Mouse (Mus musculus): ENCODE measurements around the gene Tpt1. TPM values are rescaled to one million over a fixed set of nuclear protein-coding genes. Genes with fewer than 3 reads are reported as not detected.
"Not testable (repeated sequence)": the region's sequence is repeated elsewhere in the genome, so short reads cannot be mapped to it uniquely, and the experiment has no call there.

The Tpt1 gene
- polyA plus RNA-seq, 1 experiment from 2014 or later: 926 TPM

- H3K4me3 ChIP-seq: no peak overlapping the region
- no peak for ATAC-seq (replicated peaks; ENCODE audit: insufficient number of reproducible peaks, insufficient read depth, low FRiP score, low read depth)
- WGBS: 80% methylated on average over 6 of the region's 6 CpGs
- no peak overlapping the region for H3K9ac ChIP-seq
- H3K4me2 ChIP-seq: no peak overlapping the region
- H3K4me1 ChIP-seq (replicated peaks): peaks cover 15% of the 10 kb centered on the region
- no peaks in the 10 kb centered on the region for H3K27me3 ChIP-seq
- no peaks in the 10 kb centered on the region for H3K9me3 ChIP-seq (replicated peaks)
- peak overlapping the region; percentile 86 for H3K27ac ChIP-seq
- no peaks in the 10 kb centered on the region for H3K36me3 ChIP-seq
Observed at GRCm38 (mm10) chr14:75862701-75863100, 17.8 kb downstream of the Tpt1 start.

- Histone ChIP-seq H3K9me3 (replicated peaks) (no peaks in the 10 kb centered on the region), H3K27ac (peak overlapping the region; percentile 86), H3K4me3 (no peak overlapping the region), H3K4me2 (peak overlapping the region; percentile 21; the same call in 1 of the 2 replicates), H3K9ac (no peak overlapping the region), H3K27me3 (no peaks in the 10 kb centered on the region), H3K4me1 (replicated peaks) (peaks cover 15% of the 10 kb centered on the region), H3K36me3 (no peaks in the 10 kb centered on the region)
- ATAC-seq (replicated peaks; ENCODE audit: insufficient number of reproducible peaks, insufficient read depth, low FRiP score, low read depth): peak; percentile 95
- 19% methylated on average over 7 of the region's 7 CpGs for WGBS
Observed at GRCm38 (mm10) chr14:75863549-75864409, 18.9 kb downstream of the Tpt1 start.

GRCm38 (mm10) chr14:75866706-75867333, 21.9 kb downstream of the Tpt1 start:
- WGBS: 73% methylated on average over 9 of the region's 9 CpGs
- no peak overlapping the region for H3K9ac ChIP-seq
- H3K27ac ChIP-seq: no peak overlapping the region

DNA sequence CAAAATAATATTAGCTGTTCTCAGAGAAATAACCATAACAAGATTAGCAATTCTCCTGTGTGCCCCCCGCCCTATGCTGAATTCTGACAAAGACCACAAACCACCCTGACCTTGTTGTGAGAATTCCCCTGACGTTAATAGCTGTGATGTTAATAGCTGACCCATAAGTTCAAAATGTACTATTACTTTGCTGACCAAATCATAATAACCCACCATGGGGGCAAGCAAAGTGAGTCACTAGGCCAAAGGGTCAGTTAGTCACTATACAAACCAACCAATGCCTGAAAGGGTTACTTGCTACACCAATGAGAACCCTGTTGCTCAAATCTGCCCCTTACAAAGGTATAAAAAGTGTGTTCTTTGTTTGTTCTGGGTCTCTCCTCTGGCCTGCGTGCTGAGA, 23.1 kb downstream of the Tpt1 start:
- H3K36me3 ChIP-seq; H3K4me2 ChIP-seq; H3K9me3 ChIP-seq (replicated peaks); H3K4me3 ChIP-seq; H3K9ac ChIP-seq; H3K27me3 ChIP-seq; ATAC-seq (replicated peaks; ENCODE audit: insufficient number of reproducible peaks, insufficient read depth, low FRiP score, low read depth); H3K27ac ChIP-seq: not testable (repeated sequence)
- 80% methylated on average over 3 of the region's 3 CpGs for WGBS
- peaks cover 18% of the 10 kb centered on the region for H3K4me1 ChIP-seq (replicated peaks)

More at GRCm38 (mm10) chr14:75866706-75867333, 21.9 kb downstream of the Tpt1 start:
- Histone ChIP-seq H3K9me3 (replicated peaks) (no peaks in the 10 kb centered on the region), H3K4me3 (no peak overlapping the region), H3K4me1 (replicated peaks) (peaks cover 20% of the 10 kb centered on the region), H3K4me2 (no peak overlapping the region), H3K36me3 (no peaks in the 10 kb centered on the region), H3K27me3 (no peaks in the 10 kb centered on the region)
- no peak for ATAC-seq (replicated peaks; ENCODE audit: insufficient number of reproducible peaks, insufficient read depth, low FRiP score, low read depth)

DNA sequence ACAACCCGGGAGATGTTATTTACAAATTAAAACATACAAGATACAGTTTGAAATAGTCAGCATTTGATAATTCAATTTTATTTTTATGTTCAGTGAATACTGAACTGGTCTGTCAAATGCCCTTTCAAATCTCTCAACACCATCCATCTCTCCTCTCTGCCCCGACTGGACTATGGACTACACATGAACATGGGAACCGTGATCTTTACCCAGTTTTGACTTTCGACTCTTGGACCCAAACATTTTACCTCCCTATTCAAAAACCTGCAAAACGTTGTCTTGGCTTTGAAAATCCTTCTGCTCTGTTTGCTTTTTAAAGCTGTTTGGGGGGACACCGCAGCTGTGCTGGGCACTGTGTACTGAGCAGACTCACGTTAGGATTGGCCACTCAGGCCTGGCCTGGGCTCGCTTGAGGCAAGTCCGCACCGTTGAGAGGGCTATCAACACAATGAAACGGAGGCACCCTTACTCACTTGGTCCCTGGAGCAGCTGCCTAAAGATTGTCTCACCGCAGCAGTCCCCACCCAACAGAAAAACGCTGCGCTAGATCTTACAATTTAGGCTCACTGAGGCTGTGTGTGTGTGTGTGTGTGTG, 25.0 kb downstream of the Tpt1 start:
- 71% methylated on average over 14 of the region's 14 CpGs for WGBS

GRCm38 (mm10) chr14:75870631-75871030, 25.7 kb downstream of the Tpt1 start:
- 30% methylated on average over 6 of the region's 10 CpGs for WGBS
- no peak for ATAC-seq (replicated peaks; ENCODE audit: insufficient number of reproducible peaks, insufficient read depth, low FRiP score, low read depth)
- Histone ChIP-seq H3K4me1 (replicated peaks) (peaks cover 4% of the 10 kb centered on the region), H3K27ac (no peak overlapping the region), H3K4me2 (peak overlapping the region; percentile 51), H3K9me3 (replicated peaks) (no peaks in the 10 kb centered on the region), H3K9ac (no peak overlapping the region), H3K27me3 (no peaks in the 10 kb centered on the region), H3K36me3 (no peaks in the 10 kb centered on the region), H3K4me3 (peak overlapping the region; percentile 22; the same call in 1 of the 2 replicates)

More for the DNA sequence above, 25.0 kb downstream of the Tpt1 start:
- ATAC-seq (replicated peaks; ENCODE audit: insufficient number of reproducible peaks, insufficient read depth, low FRiP score, low read depth): no peak
- Histone ChIP-seq H3K4me3 (no peak overlapping the region), H3K9me3 (replicated peaks) (no peaks in the 10 kb centered on the region), H3K27me3 (no peaks in the 10 kb centered on the region), H3K36me3 (no peaks in the 10 kb centered on the region), H3K27ac (no peak overlapping the region), H3K4me1 (replicated peaks) (peaks cover 4% of the 10 kb centered on the region), H3K4me2 (no peak overlapping the region), H3K9ac (no peak overlapping the region)

- Histone ChIP-seq H3K4me3 (0 out of 2 replicates have a peak overlapping the region, but pooled peaks have one; percentile 7), H3K27ac (no peak overlapping the region), H3K36me3 (no peaks in the 10 kb centered on the region), H3K9ac (no peak overlapping the region), H3K4me2 (0 out of 2 replicates have a peak overlapping the region, but pooled peaks have one; percentile 15), H3K9me3 (replicated peaks) (no peaks in the 10 kb centered on the region), H3K4me1 (replicated peaks) (peaks cover 5% of the 10 kb centered on the region), H3K27me3 (no peaks in the 10 kb centered on the region)
- ATAC-seq (replicated peaks; ENCODE audit: insufficient number of reproducible peaks, insufficient read depth, low FRiP score, low read depth): no peak
- 11% methylated on average over 4 of the region's 5 CpGs for WGBS
Observed at GRCm38 (mm10) chr14:75871111-75871510, 26.2 kb downstream of the Tpt1 start.

GRCm38 (mm10) chr14:75871750-75872149, 26.9 kb downstream of the Tpt1 start:
- ATAC-seq (replicated peaks; ENCODE audit: insufficient number of reproducible peaks, insufficient read depth, low FRiP score, low read depth): no peak
- no peak overlapping the region for H3K27ac ChIP-seq
- H3K9ac ChIP-seq: no peak overlapping the region
- no peaks in the 10 kb centered on the region for H3K36me3 ChIP-seq
- no peak overlapping the region for H3K4me3 ChIP-seq
- no peaks in the 10 kb centered on the region for H3K27me3 ChIP-seq
- no peaks in the 10 kb centered on the region for H3K9me3 ChIP-seq (replicated peaks)
- no peak overlapping the region for H3K4me2 ChIP-seq
- H3K4me1 ChIP-seq (replicated peaks): peaks cover 10% of the 10 kb centered on the region
- 85% methylated on average over 4 of the region's 4 CpGs for WGBS

DNA sequence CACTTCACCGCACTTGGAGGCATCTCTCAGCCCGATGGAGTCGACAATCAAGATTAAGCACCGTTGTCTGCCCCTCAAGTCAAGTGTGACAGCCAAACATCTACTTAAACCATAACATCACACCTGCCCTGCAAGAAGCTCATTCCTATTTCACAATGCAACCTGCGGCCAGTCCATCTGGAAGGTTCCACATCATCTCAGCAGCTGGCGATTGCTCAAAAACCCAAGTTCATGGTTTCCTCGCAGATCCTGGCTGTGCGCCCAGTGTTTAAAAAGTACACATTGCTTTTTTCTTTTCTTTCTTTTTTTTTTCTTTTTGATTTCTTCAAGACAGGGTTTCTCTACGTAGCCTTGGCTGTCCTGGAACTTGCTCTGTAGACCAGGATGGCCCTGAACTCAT, 28.7 kb downstream of the Tpt1 start:
- H3K9ac ChIP-seq: no peak overlapping the region
- H3K4me3 ChIP-seq: no peak overlapping the region
- no peak overlapping the region for H3K27ac ChIP-seq
- no peaks in the 10 kb centered on the region for H3K36me3 ChIP-seq
- WGBS: 67% methylated on average over 9 of the region's 9 CpGs
- H3K4me1 ChIP-seq (replicated peaks): peaks cover 10% of the 10 kb centered on the region
- H3K27me3 ChIP-seq: no peaks in the 10 kb centered on the region
- H3K4me2 ChIP-seq: no peak overlapping the region
- ATAC-seq (replicated peaks; ENCODE audit: insufficient number of reproducible peaks, insufficient read depth, low FRiP score, low read depth): no peak
- H3K9me3 ChIP-seq (replicated peaks): no peaks in the 10 kb centered on the region

DNA sequence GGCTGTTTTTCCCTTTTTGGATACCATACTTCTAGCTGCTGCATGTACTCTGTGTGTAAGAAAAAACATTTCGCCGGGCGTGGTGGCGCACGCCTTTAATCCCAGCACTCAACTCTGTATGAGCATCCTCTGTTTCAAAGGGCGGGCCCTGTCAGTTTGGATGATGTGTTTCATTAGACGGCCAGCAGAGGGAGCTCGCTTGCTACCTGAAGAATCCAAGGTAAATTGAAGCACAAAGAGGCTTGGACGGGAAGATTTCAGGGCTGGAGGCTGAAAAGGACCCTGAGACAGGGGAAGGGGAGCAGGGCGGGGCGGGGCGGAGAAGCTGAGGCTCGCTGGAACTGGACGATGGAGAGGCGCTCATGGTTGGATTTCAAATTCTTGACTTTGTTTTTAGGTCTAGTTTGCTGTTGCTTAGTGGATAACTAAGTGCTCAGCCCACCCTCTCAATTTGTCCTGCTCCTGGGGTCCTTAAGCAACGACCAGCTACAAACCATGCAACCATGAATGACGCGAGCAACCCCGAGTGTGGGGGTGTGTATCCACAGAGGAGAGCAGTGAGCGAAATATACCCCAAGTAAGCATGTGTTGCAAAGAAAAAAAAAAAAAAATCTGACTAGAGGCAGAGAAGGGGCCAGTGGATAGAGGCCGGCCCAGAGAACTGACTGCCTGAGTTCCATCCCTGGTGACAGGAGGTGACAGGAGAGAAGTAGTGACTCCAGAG, 31.6 kb downstream of the Tpt1 start:
- Histone ChIP-seq H3K4me2 (peak overlapping the region; percentile 47), H3K4me3 (no peak overlapping the region), H3K27me3 (no peaks in the 10 kb centered on the region), H3K27ac (no peak overlapping the region), H3K4me1 (replicated peaks) (peaks cover 6% of the 10 kb centered on the region; the same call in 1 of the 2 replicates), H3K9ac (no peak overlapping the region), H3K9me3 (replicated peaks) (no peaks in the 10 kb centered on the region), H3K36me3 (no peaks in the 10 kb centered on the region)
- 13% methylated on average over 21 of the region's 21 CpGs for WGBS
- ATAC-seq (replicated peaks; ENCODE audit: insufficient number of reproducible peaks, insufficient read depth, low FRiP score, low read depth): no peak

- no peak for ATAC-seq (replicated peaks; ENCODE audit: insufficient number of reproducible peaks, insufficient read depth, low FRiP score, low read depth)
- H3K9ac ChIP-seq: no peak overlapping the region
- H3K36me3 ChIP-seq: no peaks in the 10 kb centered on the region
- no peak overlapping the region for H3K27ac ChIP-seq
- 86% methylated on average over 3 of the region's 3 CpGs for WGBS
- H3K9me3 ChIP-seq (replicated peaks): no peaks in the 10 kb centered on the region
- peaks cover 10% of the 10 kb centered on the region; the same call in 1 of the 2 replicates for H3K4me1 ChIP-seq (replicated peaks)
- no peak overlapping the region for H3K4me3 ChIP-seq
- H3K4me2 ChIP-seq: no peak overlapping the region
- no peaks in the 10 kb centered on the region for H3K27me3 ChIP-seq
Observed at GRCm38 (mm10) chr14:75877297-75877696, 32.4 kb downstream of the Tpt1 start.

All from heart, embryonic 15.5 days (tissue).